Mouse (Mus musculus) C2C12 (cell line): ENCODE measurements around the gene Asic2.

Source experiments
- CEBPB ChIP-seq: IDR thresholded peaks from one replicate; pipeline ENCODE4 v1.6.1; 2011; ENCODE audit warnings: low read depth, mild to moderate bottlenecking, control low read depth, moderate library complexity
- CTCF ChIP-seq: IDR thresholded peaks from one replicate; pipeline ENCODE4 v1.5.1; 2011; ENCODE audit not compliant: control insufficient read depth, insufficient read depth, insufficient read length
- MAX ChIP-seq: IDR thresholded peaks from one replicate; pipeline ENCODE4 v1.6.1; 2011; ENCODE audit warnings: mild to moderate bottlenecking, control low read depth
- USF1 ChIP-seq: IDR thresholded peaks from one replicate; pipeline ENCODE4 v1.6.1; 2011; ENCODE audit warnings: low read depth, mild to moderate bottlenecking, control low read depth, moderate library complexity

- TF ChIP-seq CTCF (no peak), USF1 (no peak), CEBPB (no peak), MAX (no peak)
These were observed 253.5 kb downstream of the Asic2 start for GRCm38 (mm10) chr11:81714801-81715200.
